Mouse (Mus musculus): ENCODE results near the gene Gad2. TPM values are rescaled to one million over a fixed set of nuclear protein-coding genes. Genes with fewer than 3 reads are reported as not detected.

Gene Gad2
- polyA plus RNA-seq, 2 experiments = not detected

DNA sequence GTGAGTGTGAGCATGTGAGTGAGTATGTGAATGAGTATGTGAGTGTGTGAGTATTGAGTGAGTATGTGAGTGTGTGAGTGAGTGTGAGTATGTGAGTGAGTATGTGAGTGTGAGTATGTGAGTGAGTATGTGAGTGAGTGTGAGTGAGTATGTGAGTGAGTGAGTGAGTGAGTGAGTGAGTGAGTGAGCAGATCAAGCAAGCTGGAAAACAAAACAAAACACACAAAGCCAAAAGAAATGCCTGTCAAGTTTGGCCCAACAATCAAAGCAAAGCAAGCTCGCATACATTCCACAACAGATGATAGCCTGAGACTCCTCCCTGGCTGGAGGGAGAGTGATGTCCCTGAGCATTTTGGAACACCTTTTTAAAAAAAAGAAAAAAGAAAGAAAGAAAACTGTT is 118.4 kb downstream of the Gad2 start:
- Histone ChIP-seq H3K4me2 (ENCODE audit: low read depth) (no peak overlapping the region), H3K27ac (no peak overlapping the region), H3K36me3 (replicated peaks; ENCODE audit: control insufficient read depth, insufficient read depth, low read depth) (no peaks in the 10 kb centered on the region), H3K4me1 (replicated peaks; ENCODE audit: control insufficient read depth in 2 of 2, insufficient read depth in 2 of 2, low read length in 1 of 2) (no peaks in the 10 kb centered on the region), H3K4me3 (ENCODE audit: insufficient read depth in 1 of 2, low read depth in 2 of 2, low read length in 2 of 2) (no peak overlapping the region), H3K9ac (replicated peaks) (no peak overlapping the region), H3K9me3 (ENCODE audit: control insufficient read depth, low read length) (no peaks in the 10 kb centered on the region), H3K27me3 (ENCODE audit: control insufficient read depth, insufficient read depth, low read length) (no peaks in the 10 kb centered on the region)
- no peak for ATAC-seq (ENCODE audit: insufficient read depth)
- no peak for DNase-seq (ENCODE audit: low read depth in 3 of 3, low spot score in 3 of 3)
- TF ChIP-seq CTCF (IDR thresholded peaks at IDR 0.05; ENCODE audit: low read depth) (no peak), EP300 (IDR thresholded peaks at IDR 0.05; ENCODE audit: low read depth) (no peak)
- 57% methylated on average over 1 of the region's 1 CpGs for WGBS (ENCODE audit: insufficient replicate concordance)

DNA sequence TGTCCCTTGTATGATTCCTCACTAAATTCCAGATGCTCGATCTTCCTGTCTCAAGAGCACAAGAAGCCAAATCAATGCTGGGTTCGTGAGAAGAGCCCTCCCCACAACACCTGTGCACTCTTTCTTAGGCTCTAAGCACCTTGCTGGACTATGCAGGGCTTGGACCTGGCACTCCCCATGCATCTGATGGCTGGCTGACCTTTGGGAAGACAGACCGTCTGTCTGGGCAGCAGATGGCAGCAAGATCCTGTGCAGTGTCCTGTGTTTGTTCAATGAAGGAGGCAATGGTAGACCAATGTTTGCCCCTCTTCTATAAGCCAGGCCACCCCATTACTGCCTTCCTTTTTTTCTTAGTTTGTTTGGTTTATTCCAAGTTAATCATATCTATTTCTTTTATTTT is 119.2 kb downstream of the Gad2 start:
- H3K9ac ChIP-seq (replicated peaks) = no peak overlapping the region
- TF ChIP-seq EP300 (IDR thresholded peaks at IDR 0.05; ENCODE audit: low read depth) (no peak), CTCF (IDR thresholded peaks at IDR 0.05; ENCODE audit: low read depth) (peak; percentile 55; the same call in 1 of the 2 replicates)
- no peak for ATAC-seq (ENCODE audit: insufficient read depth)
- no peaks in the 10 kb centered on the region for H3K4me1 ChIP-seq (replicated peaks; ENCODE audit: control insufficient read depth in 2 of 2, insufficient read depth in 2 of 2, low read length in 1 of 2)
- no peaks in the 10 kb centered on the region; the same call in 1 of the 2 replicates for H3K27me3 ChIP-seq (ENCODE audit: control insufficient read depth, insufficient read depth, low read length)
- no peak overlapping the region for H3K27ac ChIP-seq
- no peaks in the 10 kb centered on the region for H3K36me3 ChIP-seq (replicated peaks; ENCODE audit: control insufficient read depth, insufficient read depth, low read depth)
- DNase-seq (ENCODE audit: low read depth in 3 of 3, low spot score in 3 of 3) = no peak
- no peak overlapping the region for H3K4me3 ChIP-seq (ENCODE audit: insufficient read depth in 1 of 2, low read depth in 2 of 2, low read length in 2 of 2)
- WGBS (ENCODE audit: insufficient replicate concordance) = 36% methylated on average over 3 of the region's 3 CpGs
- no peak overlapping the region for H3K4me2 ChIP-seq (ENCODE audit: low read depth)
- H3K9me3 ChIP-seq (ENCODE audit: control insufficient read depth, low read length) = no peaks in the 10 kb centered on the region

Small RNA genes within 50 kb of the gene (microRNA-seq; reads per million reads assigned to microRNA genes)
- gene Gm23636 = not detected
- not detected for gene Mir3967

Other genes with a start within 250 kb of the Gad2 start
- gene Apbb1ip, start 151.9 kb downstream of the Gad2 start, polyA plus RNA-seq (2012; rRNA removed) = 4.3 and 7.3 TPM in 2 replicates
- gene Apbb1ip, start 151.9 kb downstream of the Gad2 start, polyA plus RNA-seq (2014; fragmentation: Nextera tagmentation; extraction: Ambion mirVana) = 10.6 and 12.2 TPM in 2 replicates

Measured in liver, embryonic 14.5 days (tissue).